Mouse (Mus musculus): Measurements from ENCODE around the gene Fam214b.

- TF ChIP-seq CTCF (IDR thresholded peaks at IDR 0.05; ENCODE audit: low read depth, low read length) (no peak), TAL1 (conservative IDR thresholded peaks at IDR 0.05; ENCODE audit: low read depth, low read length) (no peak)
Measured at GRCm38 (mm10) chr4:43039609-43040008, 6.4 kb downstream of the Fam214b start.
